Mouse (Mus musculus) heart, postnatal 0 days (tissue): ENCODE results near the gene Adamtsl1.

Experiments used
- CTCF ChIP-seq: IDR thresholded peaks from 2 replicates; pipeline ENCODE4 v1.5.1; 2016; ENCODE audit warnings: antibody characterized with exemption, control low read depth, low read depth
- EP300 ChIP-seq: IDR thresholded peaks from 2 replicates; pipeline ENCODE4 v1.6.1; 2016; ENCODE audit warnings: antibody characterized with exemption, low read depth

- TF ChIP-seq CTCF (no peak), EP300 (no peak)
Measured at GRCm38 (mm10) chr4:86352121-86352520, 838.1 kb downstream of the Adamtsl1 start.
